Mouse (Mus musculus): ENCODE data around the gene Ttll3. TPM values are rescaled to one million over a fixed set of nuclear protein-coding genes. Genes with fewer than 3 reads are reported as not detected.

Ttll3 gene
- polyA plus RNA-seq, 1 experiment from 2014 or later = 2.2 TPM

- 56% methylated on average over 7 of the region's 7 CpGs for WGBS
- Histone ChIP-seq H3K4me1 (ENCODE audit: control insufficient read depth, insufficient read depth, low read length) (no peaks in the 10 kb centered on the region), H3K4me3 (ENCODE audit: low read depth, low read length) (no peak overlapping the region), H3K9ac (replicated peaks; ENCODE audit: low read length) (no peak overlapping the region), H3K4me2 (ENCODE audit: low read depth, low read length) (no peak overlapping the region), H3K27me3 (ENCODE audit: control insufficient read depth, insufficient read depth, low read length) (no peaks in the 10 kb centered on the region), H3K36me3 (replicated peaks; ENCODE audit: control insufficient read depth, insufficient read depth, low read depth, low read length) (no peaks in the 10 kb centered on the region), H3K9me3 (replicated peaks; ENCODE audit: control insufficient read depth, low read length) (no peaks in the 10 kb centered on the region), H3K27ac (replicated peaks; ENCODE audit: low read depth, low read length) (no peak overlapping the region)
- no peak for ATAC-seq (replicated peaks; ENCODE audit: insufficient number of reproducible peaks, low FRiP score, low TSS enrichment, low read depth)
- DNase-seq (ENCODE audit: low spot score) = peak; percentile 86
Observed at GRCm38 (mm10) chr6:113441147-113441680, 52.2 kb downstream of the Ttll3 start.

GRCm38 (mm10) chr6:113442087-113442441 lies 53.0 kb downstream of the Ttll3 start:
- Histone ChIP-seq H3K36me3 (replicated peaks; ENCODE audit: control insufficient read depth, insufficient read depth, low read depth, low read length) (peaks cover 2% of the 10 kb centered on the region), H3K9ac (replicated peaks; ENCODE audit: low read length) (peak overlapping the region; percentile 96), H3K4me2 (ENCODE audit: low read depth, low read length) (peak overlapping the region; percentile 58), H3K27ac (replicated peaks; ENCODE audit: low read depth, low read length) (no peak overlapping the region), H3K27me3 (ENCODE audit: control insufficient read depth, insufficient read depth, low read length) (no peaks in the 10 kb centered on the region), H3K9me3 (replicated peaks; ENCODE audit: control insufficient read depth, low read length) (no peaks in the 10 kb centered on the region), H3K4me3 (ENCODE audit: low read depth, low read length) (peak overlapping the region; percentile 98), H3K4me1 (ENCODE audit: control insufficient read depth, insufficient read depth, low read length) (no peaks in the 10 kb centered on the region)
- peak; percentile 10; the same call in 1 of the 2 replicates for ATAC-seq (replicated peaks; ENCODE audit: insufficient number of reproducible peaks, low FRiP score, low TSS enrichment, low read depth)
- WGBS = 41% methylated on average over 9 of the region's 9 CpGs
- DNase-seq (ENCODE audit: low spot score) = no peak

- Histone ChIP-seq H3K27ac (replicated peaks; ENCODE audit: low read depth, low read length) (peak within 1 kb of the TSS; percentile 52; the same call in 1 of the 2 replicates), H3K9ac (replicated peaks; ENCODE audit: low read length) (peak within 1 kb of the TSS; percentile 96), H3K27me3 (ENCODE audit: control insufficient read depth, insufficient read depth, low read length) (no peaks in the 10 kb centered on the region), H3K4me3 (ENCODE audit: low read depth, low read length) (peak within 1 kb of the TSS; percentile 98), H3K9me3 (replicated peaks; ENCODE audit: control insufficient read depth, low read length) (no peaks in the 10 kb centered on the region), H3K4me1 (ENCODE audit: control insufficient read depth, insufficient read depth, low read length) (no peaks in the 10 kb centered on the region), H3K4me2 (ENCODE audit: low read depth, low read length) (peak within 1 kb of the TSS; percentile 58), H3K36me3 (replicated peaks; ENCODE audit: control insufficient read depth, insufficient read depth, low read depth, low read length) (peaks cover 5% of the 10 kb centered on the region)
- DNase-seq (ENCODE audit: low spot score) (peak; percentile 97), ATAC-seq (replicated peaks; ENCODE audit: insufficient number of reproducible peaks, low FRiP score, low TSS enrichment, low read depth) (peak; percentile 92)
- WGBS = under 1% methylated on average over 44 of the region's 45 CpGs
Observed at GRCm38 (mm10) chr6:113442442-113443090, 53.5 kb downstream of the Ttll3 start, which contains the start of gene Jagn1. Gene Jagn1 (plus strand): TSS chr6:113442569.

GRCm38 (mm10) chr6:113443091-113443490 lies 54.0 kb downstream of the Ttll3 start:
- no peaks in the 10 kb centered on the region for H3K9me3 ChIP-seq (replicated peaks; ENCODE audit: control insufficient read depth, low read length)
- H3K4me1 ChIP-seq (ENCODE audit: control insufficient read depth, insufficient read depth, low read length) = no peaks in the 10 kb centered on the region
- peak overlapping the region; percentile 98 for H3K4me3 ChIP-seq (ENCODE audit: low read depth, low read length)
- peaks cover 9% of the 10 kb centered on the region for H3K36me3 ChIP-seq (replicated peaks; ENCODE audit: control insufficient read depth, insufficient read depth, low read depth, low read length)
- DNase-seq (ENCODE audit: low spot score) = peak; percentile 27
- peak overlapping the region; percentile 96 for H3K9ac ChIP-seq (replicated peaks; ENCODE audit: low read length)
- H3K27ac ChIP-seq (replicated peaks; ENCODE audit: low read depth, low read length) = no peak overlapping the region
- H3K27me3 ChIP-seq (ENCODE audit: control insufficient read depth, insufficient read depth, low read length) = no peaks in the 10 kb centered on the region
- ATAC-seq (replicated peaks; ENCODE audit: insufficient number of reproducible peaks, low FRiP score, low TSS enrichment, low read depth) = no peak
- peak overlapping the region; percentile 58 for H3K4me2 ChIP-seq (ENCODE audit: low read depth, low read length)
- 45% methylated on average over 12 of the region's 12 CpGs for WGBS

- Histone ChIP-seq H3K4me2 (ENCODE audit: low read depth, low read length) (no peak overlapping the region), H3K27me3 (ENCODE audit: control insufficient read depth, insufficient read depth, low read length) (no peaks in the 10 kb centered on the region), H3K36me3 (replicated peaks; ENCODE audit: control insufficient read depth, insufficient read depth, low read depth, low read length) (peaks cover 13% of the 10 kb centered on the region), H3K9ac (replicated peaks; ENCODE audit: low read length) (no peak overlapping the region), H3K4me3 (ENCODE audit: low read depth, low read length) (no peak overlapping the region), H3K4me1 (ENCODE audit: control insufficient read depth, insufficient read depth, low read length) (no peaks in the 10 kb centered on the region), H3K27ac (replicated peaks; ENCODE audit: low read depth, low read length) (no peak overlapping the region), H3K9me3 (replicated peaks; ENCODE audit: control insufficient read depth, low read length) (no peaks in the 10 kb centered on the region)
- no peak for DNase-seq (ENCODE audit: low spot score)
- 89% methylated on average over 6 of the region's 8 CpGs for WGBS
- no peak for ATAC-seq (replicated peaks; ENCODE audit: insufficient number of reproducible peaks, low FRiP score, low TSS enrichment, low read depth)
Observed at GRCm38 (mm10) chr6:113444207-113444965, 55.3 kb downstream of the Ttll3 start.

GRCm38 (mm10) chr6:113447639-113448038 lies 58.6 kb downstream of the Ttll3 start:
- Histone ChIP-seq H3K27me3 (ENCODE audit: control insufficient read depth, insufficient read depth, low read length) (no peaks in the 10 kb centered on the region), H3K4me3 (ENCODE audit: low read depth, low read length) (no peak overlapping the region), H3K9me3 (replicated peaks; ENCODE audit: control insufficient read depth, low read length) (no peaks in the 10 kb centered on the region), H3K9ac (replicated peaks; ENCODE audit: low read length) (no peak overlapping the region), H3K36me3 (replicated peaks; ENCODE audit: control insufficient read depth, insufficient read depth, low read depth, low read length) (peaks cover 13% of the 10 kb centered on the region), H3K4me2 (ENCODE audit: low read depth, low read length) (no peak overlapping the region), H3K27ac (replicated peaks; ENCODE audit: low read depth, low read length) (no peak overlapping the region), H3K4me1 (ENCODE audit: control insufficient read depth, insufficient read depth, low read length) (no peaks in the 10 kb centered on the region)
- DNase-seq (ENCODE audit: low spot score) (no peak), ATAC-seq (replicated peaks; ENCODE audit: insufficient number of reproducible peaks, low FRiP score, low TSS enrichment, low read depth) (no peak)
- WGBS = 94% methylated on average over 4 of the region's 4 CpGs

- Histone ChIP-seq H3K4me2 (ENCODE audit: low read depth, low read length) (no peak overlapping the region), H3K27me3 (ENCODE audit: control insufficient read depth, insufficient read depth, low read length) (no peaks in the 10 kb centered on the region), H3K9me3 (replicated peaks; ENCODE audit: control insufficient read depth, low read length) (no peaks in the 10 kb centered on the region), H3K27ac (replicated peaks; ENCODE audit: low read depth, low read length) (no peak overlapping the region), H3K36me3 (replicated peaks; ENCODE audit: control insufficient read depth, insufficient read depth, low read depth, low read length) (peaks cover 13% of the 10 kb centered on the region), H3K9ac (replicated peaks; ENCODE audit: low read length) (no peak overlapping the region), H3K4me3 (ENCODE audit: low read depth, low read length) (no peak overlapping the region), H3K4me1 (ENCODE audit: control insufficient read depth, insufficient read depth, low read length) (no peaks in the 10 kb centered on the region)
- WGBS = 74% methylated on average over 2 of the region's 2 CpGs
- DNase-seq (ENCODE audit: low spot score) (no peak), ATAC-seq (replicated peaks; ENCODE audit: insufficient number of reproducible peaks, low FRiP score, low TSS enrichment, low read depth) (no peak)
Observed at GRCm38 (mm10) chr6:113451839-113452238, 62.8 kb downstream of the Ttll3 start.

- ATAC-seq (replicated peaks; ENCODE audit: insufficient number of reproducible peaks, low FRiP score, low TSS enrichment, low read depth) (no peak), DNase-seq (ENCODE audit: low spot score) (no peak)
- Histone ChIP-seq H3K27ac (replicated peaks; ENCODE audit: low read depth, low read length) (no peak overlapping the region), H3K9ac (replicated peaks; ENCODE audit: low read length) (no peak overlapping the region), H3K4me3 (ENCODE audit: low read depth, low read length) (no peak overlapping the region), H3K4me2 (ENCODE audit: low read depth, low read length) (no peak overlapping the region), H3K4me1 (ENCODE audit: control insufficient read depth, insufficient read depth, low read length) (no peaks in the 10 kb centered on the region), H3K9me3 (replicated peaks; ENCODE audit: control insufficient read depth, low read length) (no peaks in the 10 kb centered on the region), H3K27me3 (ENCODE audit: control insufficient read depth, insufficient read depth, low read length) (no peaks in the 10 kb centered on the region), H3K36me3 (replicated peaks; ENCODE audit: control insufficient read depth, insufficient read depth, low read depth, low read length) (no peaks in the 10 kb centered on the region)
- WGBS = 73% methylated on average over 5 of the region's 5 CpGs
Observed at GRCm38 (mm10) chr6:113455007-113455406, 65.9 kb downstream of the Ttll3 start.

All from embryonic facial prominence, embryonic 11.5 days (tissue).